Mouse (Mus musculus) MEL (cell line): Measurements from ENCODE around the gene Fabp2. TPM values are rescaled to one million over a fixed set of nuclear protein-coding genes. Genes with fewer than 3 reads are reported as not detected.

Experiments used
- DNase-seq: peaks from one replicate; pipeline ENCODE4 v3.0.0; 2011; ENCODE audit warnings: low read depth, low spot score
- H3K27ac ChIP-seq: 2 replicates; pipeline ENCODE4 v1.5.1; 2012; ENCODE audit warnings: low read depth, mild to moderate bottlenecking, control low read depth, low read length, moderate library complexity; ENCODE audit not compliant: control insufficient read depth
- H3K27me3 ChIP-seq, 2 experiments: fragments of 150-350 bp in 1 of 2; sonication (generic) in 1 of 2; 2 replicates each; pipeline ENCODE4 v1.6.1; 2012; ENCODE audit warnings: low read length in 2 of 2, mild to moderate bottlenecking in 2 of 2, improper control_type of control experiment in 1 of 2, moderate library complexity in 1 of 2; ENCODE audit not compliant: insufficient read depth in 2 of 2, control insufficient read depth in 1 of 2
- H3K36me3 ChIP-seq, 2 experiments: 2 replicates each; pipeline ENCODE4 v1.6.1; 2012 to 2014; ENCODE audit warnings: low read length in 2 of 2, improper control_type of control experiment in 1 of 2, inconsistent platforms in 1 of 2, mild to moderate bottlenecking in 1 of 2; ENCODE audit not compliant: insufficient read depth in 2 of 2, control insufficient read depth in 1 of 2
- H3K4me1 ChIP-seq, 2 experiments: fragments of 150-350 bp in 1 of 2; sonication (generic) in 1 of 2; 2 replicates each; pipeline ENCODE4 v1.6.1; 2012; ENCODE audit warnings: low read length in 2 of 2, improper control_type of control experiment in 1 of 2, mild to moderate bottlenecking in 1 of 2; ENCODE audit not compliant: insufficient read depth in 2 of 2, control insufficient read depth in 1 of 2
- H3K4me3 ChIP-seq, 2 experiments: fragments of 150-350 bp in 1 of 2; sonication (generic) in 1 of 2; 2 replicates each; pipeline ENCODE4 v1.5.1; 2012; ENCODE audit warnings: low read depth in 2 of 2, low read length in 2 of 2, mild to moderate bottlenecking in 2 of 2, moderate library complexity in 2 of 2, control low read depth in 1 of 2, improper control_type of control experiment in 1 of 2; ENCODE audit not compliant: control insufficient read depth in 1 of 2, insufficient read depth in 1 of 2
- H3K79me2 ChIP-seq: 2 replicates; pipeline ENCODE4 v1.6.1; 2012; ENCODE audit warnings: mild to moderate bottlenecking, low read length, moderate library complexity; ENCODE audit not compliant: control insufficient read depth, poor library complexity, insufficient read depth
- H3K9ac ChIP-seq: 2 replicates; pipeline ENCODE4 v1.6.1; 2012; ENCODE audit warnings: low read depth, mild to moderate bottlenecking, control low read depth, low read length, moderate library complexity; ENCODE audit not compliant: control insufficient read depth, poor library complexity, severe bottlenecking
- H3K9me3 ChIP-seq: fragments of 150-350 bp; sonication (generic); replicated peaks from 2 replicates; pipeline ENCODE4 v1.6.1; 2012; ENCODE audit warnings: mild to moderate bottlenecking, low read length, improper control_type of control experiment, moderate library complexity; ENCODE audit not compliant: insufficient read depth
- BHLHE40 ChIP-seq: IDR thresholded peaks from 2 replicates; pipeline ENCODE4 v1.6.1; 2012; ENCODE audit warnings: low read depth, mild to moderate bottlenecking, inconsistent platforms, low read length, improper control_type of control experiment, borderline replicate concordance
- CTCF ChIP-seq, 3 experiments: IDR thresholded peaks in 2 of 3; conservative IDR thresholded peaks in 1 of 3; 2 replicates each; pipeline ENCODE4 v1.5.1; 2011 to 2012; ENCODE audit warnings: low read length in 3 of 3, low read depth in 2 of 3, mild to moderate bottlenecking in 2 of 3, improper control_type of control experiment in 1 of 3, inconsistent platforms in 1 of 3, mixed read lengths in 1 of 3, moderate library complexity in 1 of 3; ENCODE audit not compliant: control insufficient read depth in 1 of 3, insufficient read depth in 1 of 3, poor library complexity in 1 of 3, severe bottlenecking in 1 of 3
- E2F4 ChIP-seq: IDR thresholded peaks from 2 replicates; pipeline ENCODE4 v1.6.1; 2011; ENCODE audit warnings: low read depth, low read length, improper control_type of control experiment, borderline replicate concordance
- EP300 ChIP-seq, 2 experiments: IDR thresholded peaks; 2 replicates each; pipeline ENCODE4 v1.6.1; 2011; ENCODE audit warnings: improper control_type of control experiment in 2 of 2, low read length in 2 of 2, low read depth in 1 of 2, mild to moderate bottlenecking in 1 of 2
- ETS1 ChIP-seq: IDR thresholded peaks from 2 replicates; pipeline ENCODE4 v1.6.1; 2012; ENCODE audit warnings: low read depth, mild to moderate bottlenecking, inconsistent platforms, low read length, improper control_type of control experiment, moderate library complexity
- GATA1 ChIP-seq: IDR thresholded peaks from 2 replicates; pipeline ENCODE4 v1.6.1; 2011; ENCODE audit warnings: low read depth, low read length, improper control_type of control experiment
- HCFC1 ChIP-seq: IDR thresholded peaks from 2 replicates; pipeline ENCODE4 v1.6.1; 2012; ENCODE audit warnings: low read depth, mild to moderate bottlenecking, inconsistent platforms, low read length, improper control_type of control experiment, moderate library complexity
- JUND ChIP-seq: IDR thresholded peaks from 2 replicates; pipeline ENCODE4 v1.6.1; 2011; ENCODE audit warnings: low read depth, mild to moderate bottlenecking, improper control_type of control experiment, low read length
- KAT2A ChIP-seq: conservative IDR thresholded peaks from 2 replicates; pipeline ENCODE4 v1.6.1; 2012; ENCODE audit warnings: low read depth, low read length, improper control_type of control experiment, inconsistent platforms
- MAFK ChIP-seq: IDR thresholded peaks from 2 replicates; pipeline ENCODE4 v1.6.1; 2011; ENCODE audit warnings: low read depth, mild to moderate bottlenecking, low read length, improper control_type of control experiment, borderline replicate concordance
- MXI1 ChIP-seq: IDR thresholded peaks from 2 replicates; pipeline ENCODE4 v1.6.1; 2011; ENCODE audit warnings: mild to moderate bottlenecking, low read depth, low read length, improper control_type of control experiment
- MYB ChIP-seq: IDR thresholded peaks from 2 replicates; pipeline ENCODE4 v1.6.1; 2011; ENCODE audit warnings: mild to moderate bottlenecking, low read depth, low read length, improper control_type of control experiment
- MYC ChIP-seq: IDR thresholded peaks from 2 replicates; pipeline ENCODE4 v1.6.1; 2011; ENCODE audit warnings: low read depth, mild to moderate bottlenecking, low read length, improper control_type of control experiment, moderate library complexity
- NELFE ChIP-seq: IDR thresholded peaks from 2 replicates; pipeline ENCODE4 v1.6.1; 2011; ENCODE audit warnings: low read depth, low read length, improper control_type of control experiment
- POLR2A ChIP-seq, 2 experiments: IDR thresholded peaks; 2 replicates each; pipeline ENCODE4 v1.6.1; 2011 to 2012; ENCODE audit warnings: low read length in 2 of 2, mild to moderate bottlenecking in 2 of 2, control low read depth in 1 of 2, improper control_type of control experiment in 1 of 2, low read depth in 1 of 2, moderate library complexity in 1 of 2; ENCODE audit not compliant: control insufficient read depth in 1 of 2, insufficient read depth in 1 of 2, poor library complexity in 1 of 2
- POLR2AphosphoS2 ChIP-seq: IDR thresholded peaks from 2 replicates; pipeline ENCODE4 v1.6.1; 2011; ENCODE audit warnings: low read length, improper control_type of control experiment
- POLR2AphosphoS5 ChIP-seq: IDR thresholded peaks from 2 replicates; pipeline ENCODE4 v1.6.1; 2012; ENCODE audit warnings: low read depth, borderline replicate concordance, mild to moderate bottlenecking, inconsistent platforms, low read length, moderate library complexity, mixed read lengths
- TBP ChIP-seq: IDR thresholded peaks from 2 replicates; pipeline ENCODE4 v1.8.0; 2011; ENCODE audit warnings: low read depth, low read length, improper control_type of control experiment
- TCF12 ChIP-seq: IDR thresholded peaks from 2 replicates; pipeline ENCODE4 v1.6.1; 2014; ENCODE audit warnings: low read depth, mild to moderate bottlenecking, inconsistent platforms, low read length, improper control_type of control experiment, moderate library complexity
- UBTF ChIP-seq: IDR thresholded peaks from 2 replicates; pipeline ENCODE4 v1.6.1; 2012; ENCODE audit warnings: low read depth, mild to moderate bottlenecking, inconsistent platforms, low read length, improper control_type of control experiment, moderate library complexity, borderline replicate concordance; ENCODE audit not compliant: insufficient read depth
- USF1 ChIP-seq: IDR thresholded peaks from 2 replicates; pipeline ENCODE4 v1.6.1; 2014; ENCODE audit warnings: low read depth, mild to moderate bottlenecking, inconsistent platforms, low read length, improper control_type of control experiment, moderate library complexity
- USF2 ChIP-seq, 2 experiments: IDR thresholded peaks; 2 replicates each; pipeline ENCODE4 v1.6.1; 2011 to 2012; ENCODE audit warnings: improper control_type of control experiment in 2 of 2, low read length in 2 of 2, borderline replicate concordance in 1 of 2, inconsistent platforms in 1 of 2, low read depth in 1 of 2, mild to moderate bottlenecking in 1 of 2; ENCODE audit not compliant: insufficient read depth in 1 of 2
- ZMIZ1 ChIP-seq: IDR thresholded peaks from 2 replicates; pipeline ENCODE4 v1.6.1; 2012; ENCODE audit warnings: low read depth, mild to moderate bottlenecking, inconsistent platforms, low read length, improper control_type of control experiment, moderate library complexity
- ZNF384 ChIP-seq: IDR thresholded peaks from 2 replicates; pipeline ENCODE4 v1.6.1; 2012; ENCODE audit warnings: low read depth, mild to moderate bottlenecking, inconsistent platforms, low read length, improper control_type of control experiment
- polyA plus RNA-seq, 2 experiments: library from polyadenylated mRNA; stranded (reverse) in 1 of 2; unstranded in 1 of 2; fragments of >175 nt in 1 of 2; fragments of >200 nt in 1 of 2; gene quantifications; 2 replicates each; pipeline versions ENCODE4 v1.2.1 to v1.2.4; 2012; ENCODE audit warnings: low replicate concordance in 2 of 2, low read depth in 1 of 2; ENCODE audit not compliant: insufficient read length in 2 of 2, insufficient read depth in 1 of 2, missing spikeins in 1 of 2
- total RNA-seq: library from RNA; depleted of rRNA; stranded (reverse); fragments of 300-350 nt; gene quantifications from 2 replicates; pipeline ENCODE4 v1.2.3, GENCODE M21; 2012

Fabp2 gene
- total and polyA plus RNA-seq, 3 experiments, result not detected

DNA sequence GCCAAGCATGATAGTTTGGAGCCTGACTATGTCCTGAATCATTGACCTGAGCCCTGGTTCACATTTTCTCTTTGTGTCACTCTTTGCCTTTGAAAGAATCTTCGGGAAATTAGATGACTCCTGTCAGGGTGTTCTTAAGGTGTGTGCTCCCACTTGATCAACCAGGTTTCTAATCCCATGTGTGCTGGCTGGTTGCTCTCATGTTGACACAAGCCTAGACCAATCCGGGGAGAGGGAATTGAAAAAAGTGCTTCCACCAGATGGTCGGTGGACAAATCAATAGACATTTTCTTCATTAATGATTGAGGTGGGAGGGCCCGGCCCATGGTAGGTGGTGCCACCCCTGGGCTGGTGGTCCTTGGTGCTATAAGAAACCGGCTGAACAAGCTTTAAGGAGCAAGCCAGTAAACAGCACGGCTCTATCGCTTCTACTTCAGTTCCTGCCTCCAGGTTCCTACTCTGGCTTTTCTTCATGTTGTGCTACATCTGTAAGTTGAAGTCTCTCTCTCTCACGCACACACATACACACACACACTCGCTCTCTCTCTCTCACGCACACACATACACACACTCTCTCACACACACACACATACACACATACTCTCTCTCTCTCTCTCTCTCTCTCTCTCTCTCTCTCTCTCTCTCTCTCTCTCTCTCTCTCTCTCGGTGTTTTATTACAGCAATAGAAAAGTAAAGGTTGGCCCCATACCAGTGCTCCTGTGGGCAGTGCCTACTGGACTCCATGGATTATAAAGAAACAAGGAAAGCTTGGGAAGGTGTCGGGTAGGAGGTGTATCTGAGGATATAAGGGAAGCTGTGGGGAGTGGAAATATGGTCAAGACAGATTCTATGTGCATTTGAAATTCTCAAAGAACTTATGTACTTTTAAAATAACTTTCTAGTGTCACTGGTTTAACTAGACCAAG is 34.0 kb upstream of the Fabp2 start:
- Histone ChIP-seq H3K4me1 (no peaks in the 10 kb centered on the region), H3K27me3 (no peaks in the 10 kb centered on the region), H3K27ac (no peak overlapping the region), H3K79me2 (no peaks in the 10 kb centered on the region), H3K9ac (no peak overlapping the region), H3K36me3 (no peaks in the 10 kb centered on the region), H3K4me3 (no peak overlapping the region), H3K9me3 (no peaks in the 10 kb centered on the region)
- TF ChIP-seq TCF12, result no peak
- no peak for TF ChIP-seq BHLHE40
- TF ChIP-seq TBP, result no peak
- no peak for TF ChIP-seq USF2 (IDR thresholded peaks at IDR 0.05; ENCODE audit: borderline replicate concordance in 1 of 2, insufficient read depth in 1 of 2, low read depth in 1 of 2, low read length in 2 of 2)
- TF ChIP-seq CTCF (IDR thresholded peaks at IDR 0.05 in 2 of 3, conservative IDR thresholded peaks at IDR 0.05 in 1 of 3; ENCODE audit: control insufficient read depth in 1 of 3, insufficient read depth in 1 of 3, low read depth in 2 of 3, low read length in 3 of 3, poor library complexity in 1 of 3, severe bottlenecking in 1 of 3), result no peak
- TF ChIP-seq ETS1, result no peak
- no peak for TF ChIP-seq POLR2AphosphoS2
- TF ChIP-seq ZMIZ1, result no peak
- no peak for TF ChIP-seq USF1
- TF ChIP-seq HCFC1, result no peak
- TF ChIP-seq GATA1, result no peak
- no peak for TF ChIP-seq EP300 (IDR thresholded peaks at IDR 0.05; ENCODE audit: low read depth in 1 of 2, low read length in 2 of 2)
- no peak for TF ChIP-seq ZNF384
- no peak for TF ChIP-seq JUND
- TF ChIP-seq NELFE, result no peak
- no peak for TF ChIP-seq E2F4
- TF ChIP-seq MYC, result no peak
- no peak for TF ChIP-seq MYB
- TF ChIP-seq POLR2A (IDR thresholded peaks at IDR 0.05; ENCODE audit: control insufficient read depth in 1 of 2, insufficient read depth in 1 of 2, low read depth in 1 of 2, low read length in 2 of 2, poor library complexity in 1 of 2), result no peak
- DNase-seq, result no peak

DNA sequence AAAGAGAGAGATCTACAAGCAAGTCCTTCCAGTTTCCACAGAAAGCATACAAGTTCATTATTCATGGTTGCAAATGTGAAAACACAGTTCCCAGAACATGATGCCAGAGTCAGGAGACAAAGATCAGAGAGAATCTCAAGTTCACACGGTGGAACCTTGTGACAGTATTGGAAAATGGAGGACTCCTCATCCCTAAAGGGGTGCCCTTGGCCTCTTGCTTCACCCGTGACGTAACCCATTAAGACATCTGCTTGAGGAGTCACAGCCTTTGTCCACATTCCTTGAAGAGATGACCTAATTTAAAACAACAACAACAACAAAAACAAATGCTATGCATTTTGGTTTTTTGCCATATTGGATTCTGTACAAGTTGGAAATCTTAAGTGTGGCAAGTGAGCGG is 29.8 kb upstream of the Fabp2 start:
- H3K9me3 ChIP-seq, result no peaks in the 10 kb centered on the region
- TF ChIP-seq KAT2A (no peak), POLR2AphosphoS5 (no peak), GATA1 (no peak), UBTF (no peak), MXI1 (no peak), POLR2A (IDR thresholded peaks at IDR 0.05; ENCODE audit: control insufficient read depth in 1 of 2, insufficient read depth in 1 of 2, low read depth in 1 of 2, low read length in 2 of 2, poor library complexity in 1 of 2) (no peak), MAFK (no peak), NELFE (no peak)
- TF ChIP-seq, all 39 proteins: peak for 0
- no peaks in the 10 kb centered on the region for H3K36me3 ChIP-seq
- H3K4me1 ChIP-seq, result no peaks in the 10 kb centered on the region
- DNase-seq, result no peak
- H3K79me2 ChIP-seq, result no peaks in the 10 kb centered on the region
- no peak overlapping the region for H3K4me3 ChIP-seq
- no peak overlapping the region for H3K9ac ChIP-seq
- H3K27ac ChIP-seq, result no peak overlapping the region
- no peaks in the 10 kb centered on the region for H3K27me3 ChIP-seq
